Mouse (Mus musculus): ENCODE measurements around the gene Adssl1.

DNA sequence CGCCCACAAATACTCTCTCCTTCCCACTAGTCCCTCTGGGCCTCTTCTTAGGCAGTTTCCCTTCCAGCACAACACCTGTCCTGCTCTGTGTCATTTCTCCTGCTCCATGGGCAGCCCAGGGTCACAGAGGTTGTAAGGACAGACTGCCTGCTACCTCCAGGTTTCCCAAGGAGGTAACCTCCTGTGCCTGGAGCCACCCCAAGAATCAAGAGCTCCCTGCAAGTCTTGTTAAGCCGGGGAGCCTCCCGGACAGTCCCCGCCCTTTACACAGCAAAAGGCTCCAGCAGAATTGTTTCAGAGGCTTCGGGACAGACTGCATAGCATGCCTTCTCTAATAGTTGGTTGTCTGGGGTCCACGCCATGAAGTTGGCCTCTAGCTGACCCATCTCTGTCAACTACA lies 6.6 kb downstream of the Adssl1 start:
- TF ChIP-seq CTCF (IDR thresholded peaks at IDR 0.05; ENCODE audit: borderline replicate concordance, insufficient read depth, low read depth, low read length) (no peak), POLR2A (IDR thresholded peaks at IDR 0.05; ENCODE audit: borderline replicate concordance, insufficient read depth, low read length) (no peak)
